Mouse (Mus musculus): ENCODE results near the gene Ccl1. TPM values are rescaled to one million over a fixed set of nuclear protein-coding genes. Genes with fewer than 3 reads are reported as not detected.

Gene Ccl1
- total and polyA plus RNA-seq, 3 experiments: 95.3 to 153 (median 133) TPM

- H3K9me3 ChIP-seq (replicated peaks; ENCODE audit: low read length): no peaks in the 10 kb centered on the region
- in situ Hi-C loops (cut with MboI; ENCODE audit: low pct_ligation_motif_present, low pct_unique_long_range_greater_than_20kb, low sequenced_read_pairs) (no loop called here), dilution Hi-C loops (cut with MboI; ENCODE audit: extremely low pct_ligation_motif_present, extremely low pct_unique_long_range_greater_than_20kb, low sequenced_read_pairs) (no loop called here)
- H3K9ac ChIP-seq (ENCODE audit: insufficient read depth, low read depth): no peak overlapping the region
- H3K4me2 ChIP-seq (ENCODE audit: insufficient read depth, low read depth, poor library complexity, severe bottlenecking): no peak overlapping the region
- no peak overlapping the region for H3K27ac ChIP-seq (ENCODE audit: insufficient read depth, low read depth)
- no peak overlapping the region for H3K4me3 ChIP-seq (replicated peaks in 1 of 3; ENCODE audit: low read depth in 2 of 3, low read length in 2 of 3, poor library complexity in 1 of 3)
- TF ChIP-seq ZC3H11A (IDR thresholded peaks at IDR 0.05; ENCODE audit: low read depth, low read length): no peak
- no peak for TF ChIP-seq RAD21 (IDR thresholded peaks at IDR 0.05; ENCODE audit: low read depth, low read length)
- TF ChIP-seq USF2 (conservative IDR thresholded peaks at IDR 0.05; ENCODE audit: low read depth, low read length): no peak
- TF ChIP-seq ZMIZ1 (IDR thresholded peaks at IDR 0.05; ENCODE audit: low read depth, low read length): no peak
- no peak for TF ChIP-seq TCF12 (IDR thresholded peaks at IDR 0.05; ENCODE audit: low read depth, low read length)
- no peak for TF ChIP-seq ZNF384 (IDR thresholded peaks at IDR 0.05; ENCODE audit: low read depth, low read length)
- no peak for TF ChIP-seq PAX5 (IDR thresholded peaks at IDR 0.05; ENCODE audit: low read length)
- no peak for TF ChIP-seq JUN (IDR thresholded peaks at IDR 0.05; ENCODE audit: insufficient read depth, low read depth, low read length)
- TF ChIP-seq NRF1 (IDR thresholded peaks at IDR 0.05; ENCODE audit: low read depth, low read length): no peak
- no peak for TF ChIP-seq E2F4 (IDR thresholded peaks at IDR 0.05; ENCODE audit: insufficient replicate concordance, low read depth, low read length)
- TF ChIP-seq BHLHE40 (IDR thresholded peaks at IDR 0.05; ENCODE audit: low read depth, low read length): no peak
- no peak for TF ChIP-seq MAZ (IDR thresholded peaks at IDR 0.05; ENCODE audit: low read depth, low read length)
- TF ChIP-seq JUND (conservative IDR thresholded peaks at IDR 0.05; ENCODE audit: low read depth, low read length): no peak
- no peak for TF ChIP-seq ELF1 (IDR thresholded peaks at IDR 0.05; ENCODE audit: low read depth, low read length)
- H3K79me2 ChIP-seq (replicated peaks; ENCODE audit: control insufficient read depth, extremely low read depth, insufficient read depth, poor library complexity, severe bottlenecking): no peaks in the 10 kb centered on the region
- H3K36me3 ChIP-seq (replicated peaks in 1 of 2; ENCODE audit: control insufficient read depth in 1 of 2, insufficient read depth in 1 of 2, low read length in 1 of 2): no peaks in the 10 kb centered on the region
- DNase-seq (ENCODE audit: extremely low read depth): no peak
- H3K4me1 ChIP-seq (ENCODE audit: control insufficient read depth in 1 of 2, insufficient read depth in 2 of 2): peaks cover 6 to 47% of the 10 kb centered on the region in 2 experiments
- H3K27me3 ChIP-seq (replicated peaks): peaks cover 2% of the 10 kb centered on the region
These were observed 89.0 kb downstream of the Ccl1 start for GRCm38 (mm10) chr11:82216531-82216930.

- in situ Hi-C loops (cut with MboI; ENCODE audit: low pct_ligation_motif_present, low pct_unique_long_range_greater_than_20kb, low sequenced_read_pairs) (no loop called here), dilution Hi-C loops (cut with MboI; ENCODE audit: extremely low pct_ligation_motif_present, extremely low pct_unique_long_range_greater_than_20kb, low sequenced_read_pairs) (no loop called here)
- DNase-seq (ENCODE audit: extremely low read depth): no peak
- Histone ChIP-seq H3K79me2 (replicated peaks; ENCODE audit: control insufficient read depth, extremely low read depth, insufficient read depth, poor library complexity, severe bottlenecking) (no peaks in the 10 kb centered on the region), H3K4me1 (ENCODE audit: control insufficient read depth in 1 of 2, insufficient read depth in 2 of 2) (peaks cover 6 to 47% of the 10 kb centered on the region in 2 experiments), H3K27ac (ENCODE audit: insufficient read depth, low read depth) (no peak overlapping the region), H3K9ac (ENCODE audit: insufficient read depth, low read depth) (no peak overlapping the region), H3K27me3 (replicated peaks) (no peaks in the 10 kb centered on the region), H3K36me3 (replicated peaks in 1 of 2; ENCODE audit: control insufficient read depth in 1 of 2, insufficient read depth in 1 of 2, low read length in 1 of 2) (no peaks in the 10 kb centered on the region), H3K4me3 (replicated peaks in 1 of 3; ENCODE audit: low read depth in 2 of 3, low read length in 2 of 3, poor library complexity in 1 of 3) (no peak overlapping the region), H3K4me2 (ENCODE audit: insufficient read depth, low read depth, poor library complexity, severe bottlenecking) (no peak overlapping the region), H3K9me3 (replicated peaks; ENCODE audit: low read length) (no peaks in the 10 kb centered on the region)
- no peak for TF ChIP-seq JUND (conservative IDR thresholded peaks at IDR 0.05; ENCODE audit: low read depth, low read length)
- no peak for TF ChIP-seq MAZ (IDR thresholded peaks at IDR 0.05; ENCODE audit: low read depth, low read length)
- no peak for TF ChIP-seq PAX5 (IDR thresholded peaks at IDR 0.05; ENCODE audit: low read length)
- no peak for TF ChIP-seq USF1 (IDR thresholded peaks at IDR 0.05; ENCODE audit: low read depth, low read length)
- TF ChIP-seq MAX (IDR thresholded peaks at IDR 0.05; ENCODE audit: low read length): no peak
- TF ChIP-seq ZC3H11A (IDR thresholded peaks at IDR 0.05; ENCODE audit: low read depth, low read length): no peak
- no peak for TF ChIP-seq E2F4 (IDR thresholded peaks at IDR 0.05; ENCODE audit: insufficient replicate concordance, low read depth, low read length)
- no peak for TF ChIP-seq ZMIZ1 (IDR thresholded peaks at IDR 0.05; ENCODE audit: low read depth, low read length)
- TF ChIP-seq HCFC1 (IDR thresholded peaks at IDR 0.05; ENCODE audit: low read depth, low read length): no peak
- no peak for TF ChIP-seq ELF1 (IDR thresholded peaks at IDR 0.05; ENCODE audit: low read depth, low read length)
- TF ChIP-seq TCF12 (IDR thresholded peaks at IDR 0.05; ENCODE audit: low read depth, low read length): no peak
- TF ChIP-seq ZKSCAN1 (IDR thresholded peaks at IDR 0.05; ENCODE audit: borderline replicate concordance, low read depth, low read length): no peak
- TF ChIP-seq UBTF (IDR thresholded peaks at IDR 0.05; ENCODE audit: low read depth, low read length): no peak
- no peak for TF ChIP-seq ZNF384 (IDR thresholded peaks at IDR 0.05; ENCODE audit: low read depth, low read length)
- no peak for TF ChIP-seq SMC3 (IDR thresholded peaks at IDR 0.05; ENCODE audit: low read depth, low read length)
- TF ChIP-seq TBP (conservative IDR thresholded peaks at IDR 0.05; ENCODE audit: low read depth, low read length): no peak
- no peak for TF ChIP-seq POLR2AphosphoS2 (IDR thresholded peaks at IDR 0.05; ENCODE audit: low read depth, low read length)
- TF ChIP-seq EP300 (IDR thresholded peaks at IDR 0.05; ENCODE audit: low read length): no peak
- TF ChIP-seq KAT2A (IDR thresholded peaks at IDR 0.05; ENCODE audit: insufficient replicate concordance, low read length): no peak
These were observed 91.1 kb downstream of the Ccl1 start for GRCm38 (mm10) chr11:82214405-82214804.

All from CH12.LX (cell line).